Mouse (Mus musculus): Measurements from ENCODE around the gene Olfr1427. TPM values are rescaled to one million over a fixed set of nuclear protein-coding genes. Genes with fewer than 3 reads are reported as not detected.
"Not testable (repeated sequence)": the region's sequence is repeated elsewhere in the genome, so short reads cannot be mapped to it uniquely, and the experiment has no call there.

Gene Olfr1427
- not detected for total RNA-seq (2021)
- long read RNA-seq, experiment 1: 0 reads
- long read RNA-seq, experiment 2: 0 reads

DNA sequence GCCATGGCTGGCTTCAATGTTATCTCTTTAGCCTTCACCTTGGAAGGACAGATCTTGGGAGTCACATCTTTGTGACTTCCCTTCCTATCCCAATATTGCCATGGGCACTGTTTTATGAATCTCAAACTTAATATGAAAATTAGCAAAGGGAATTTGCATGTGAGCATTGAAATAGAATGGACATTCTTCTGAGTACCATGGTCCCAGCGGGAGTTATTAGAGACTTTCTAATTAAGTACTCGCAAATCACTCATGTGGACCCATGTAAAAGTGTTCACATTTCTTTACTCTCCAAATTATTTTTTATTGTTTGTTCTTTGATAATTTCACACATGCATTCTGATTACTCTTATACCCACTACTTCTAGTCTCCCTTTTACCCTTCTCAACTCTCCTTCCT is at the start of gene Olfr1427:
Gene Olfr1427, minus strand, starts transcription at position 101 of the 400 bp plus-strand sequence.
- no peak for DNase-seq (ENCODE audit: low spot score in 2 of 2)

DNA sequence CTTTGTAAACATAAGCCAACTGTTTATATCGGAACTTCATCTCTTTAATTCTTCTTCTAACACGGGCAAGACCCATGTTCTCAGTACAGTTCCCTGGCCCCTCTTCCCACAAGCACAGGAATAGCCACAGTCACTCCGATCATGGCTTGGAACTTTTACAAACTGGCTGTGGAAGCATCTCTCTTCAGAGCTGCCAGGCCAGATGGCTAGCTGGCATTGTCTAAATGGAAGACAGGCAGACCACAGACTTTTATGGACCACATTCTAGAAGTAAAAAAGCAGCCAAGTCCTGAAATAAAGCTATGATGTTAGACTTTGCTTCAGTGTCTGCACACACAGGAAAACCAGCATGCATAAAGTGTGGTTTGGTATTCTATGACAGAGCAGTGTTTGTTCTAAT is 42.3 kb upstream of the Olfr1427 start:
- DNase-seq (ENCODE audit: low spot score in 2 of 2): no peak

DNA sequence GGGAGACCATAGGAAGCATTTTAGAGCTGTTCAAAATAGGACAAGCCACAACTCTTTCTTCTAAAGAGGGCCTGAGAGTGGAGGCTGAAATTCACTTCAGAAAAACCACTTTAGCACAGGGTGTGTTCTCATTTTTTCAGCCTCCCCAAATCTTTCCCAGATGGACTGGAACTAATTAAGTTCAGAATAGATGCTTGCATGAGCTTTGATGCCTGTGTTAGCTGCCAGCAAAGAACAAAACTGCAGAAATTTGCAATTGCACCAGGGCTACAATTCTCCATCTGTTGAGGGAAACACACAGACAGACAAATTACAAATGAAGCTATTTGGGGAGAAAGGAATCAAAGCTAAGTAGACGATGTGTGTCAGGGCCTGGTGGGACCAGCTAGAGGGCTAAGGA is 40.2 kb upstream of the Olfr1427 start:
- DNase-seq (ENCODE audit: low spot score in 2 of 2): no peak

DNA sequence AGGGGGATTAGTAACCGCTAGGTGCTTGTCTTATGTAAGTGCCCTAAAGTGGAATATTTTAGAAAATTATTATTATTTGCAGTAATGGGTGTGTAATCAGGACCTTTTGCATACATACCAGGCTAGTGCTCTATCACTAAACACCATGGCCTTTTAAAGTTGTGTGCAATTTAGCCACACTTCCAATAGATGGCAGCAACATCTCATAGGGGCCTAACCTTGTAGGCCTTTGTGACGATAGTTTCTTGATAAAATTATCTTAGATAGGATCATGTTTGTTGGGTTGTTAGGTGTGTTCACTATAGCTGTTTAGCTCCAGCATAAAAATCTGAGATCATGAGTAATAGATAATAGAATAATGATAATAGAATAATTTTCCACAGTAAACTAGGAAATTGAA is 31.2 kb upstream of the Olfr1427 start:
- no peak for DNase-seq (ENCODE audit: low spot score in 2 of 2)

DNA sequence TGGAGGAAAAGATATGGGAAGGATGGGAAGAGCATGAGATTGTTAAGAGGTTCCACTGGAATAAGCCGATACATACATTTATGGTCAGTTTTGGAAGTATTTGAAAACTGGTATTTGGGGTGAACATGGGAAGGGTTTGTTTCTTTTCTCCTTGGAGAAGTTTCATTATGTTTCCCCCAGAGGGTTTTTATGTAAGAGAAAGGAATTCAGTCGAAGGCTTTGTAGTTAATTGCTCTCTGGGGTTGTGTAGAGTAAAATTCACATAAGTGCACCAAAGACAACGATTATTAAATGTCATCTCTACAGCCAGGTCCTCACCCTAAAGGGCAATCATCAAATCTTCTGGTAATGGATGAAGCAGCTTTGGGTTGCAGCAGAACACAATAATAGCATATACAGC is 20.0 kb upstream of the Olfr1427 start, which contains the start of gene Olfr76:
Gene Olfr76, minus strand, starts transcription at position 101 of the 400 bp plus-strand sequence.
- DNase-seq (ENCODE audit: low spot score in 2 of 2): no peak

DNA sequence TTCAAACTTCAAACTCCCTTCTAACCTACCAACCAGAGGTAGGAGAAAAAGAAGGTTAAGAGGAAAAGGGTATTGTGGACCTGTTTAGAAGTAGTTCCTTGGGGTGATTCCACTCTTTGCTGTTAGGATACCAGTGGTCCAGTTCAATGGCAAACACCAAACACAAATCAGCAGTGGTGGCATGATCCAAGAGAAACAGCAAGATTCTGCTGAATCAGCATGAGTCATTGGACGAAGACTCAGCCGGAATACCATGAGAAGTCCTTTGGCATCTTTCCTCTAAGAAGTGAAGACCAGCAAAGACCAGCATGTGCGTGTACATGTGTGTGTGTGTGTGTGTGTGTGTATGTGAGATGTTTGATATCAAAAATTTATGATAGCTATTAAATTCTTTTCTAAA is 13.3 kb upstream of the Olfr1427 start:
- no peak for DNase-seq (ENCODE audit: low spot score in 2 of 2)

DNA sequence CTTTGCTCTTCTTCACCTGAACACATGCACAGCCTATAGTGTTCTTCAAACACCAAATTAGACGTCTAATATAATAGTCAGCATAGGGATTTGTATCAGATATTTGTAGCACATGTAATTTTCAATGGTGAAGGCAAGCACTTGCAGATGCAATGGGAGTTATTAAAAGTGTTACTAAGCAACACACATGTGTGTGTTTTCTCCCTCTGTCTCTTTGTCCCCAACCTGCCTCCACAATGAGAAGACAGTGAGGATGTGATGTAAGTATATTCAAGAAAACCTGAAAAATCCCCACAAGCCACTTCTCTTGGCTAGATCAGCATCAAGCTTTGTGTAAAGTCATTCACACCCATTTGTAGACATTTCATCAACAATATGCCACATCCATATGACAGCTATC is 12.7 kb upstream of the Olfr1427 start, which contains the start of gene Olfr1428:
Gene Olfr1428, minus strand, starts transcription at position 101 of the 400 bp plus-strand sequence.
- DNase-seq (ENCODE audit: low spot score in 2 of 2): no peak

DNA sequence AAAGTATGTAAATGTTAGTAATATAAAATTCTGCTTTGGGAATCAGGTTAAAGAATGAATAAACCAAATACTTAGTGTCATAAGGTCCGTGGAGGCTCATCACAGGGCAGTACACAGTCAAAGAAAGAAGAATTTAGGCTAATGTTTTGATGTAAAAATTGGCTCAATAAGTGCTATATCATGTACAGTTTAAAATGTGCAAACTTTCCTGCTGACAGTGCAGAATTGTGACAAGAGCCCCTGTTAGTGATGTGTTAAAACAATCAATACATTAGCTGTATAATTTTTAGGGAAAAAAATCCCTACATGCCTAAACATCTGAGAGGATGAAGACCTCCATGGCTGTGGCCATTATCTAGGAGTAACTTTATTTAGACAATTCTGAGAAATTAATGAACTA is 10.7 kb upstream of the Olfr1427 start:
- no peak for DNase-seq (ENCODE audit: low spot score in 2 of 2)

DNA sequence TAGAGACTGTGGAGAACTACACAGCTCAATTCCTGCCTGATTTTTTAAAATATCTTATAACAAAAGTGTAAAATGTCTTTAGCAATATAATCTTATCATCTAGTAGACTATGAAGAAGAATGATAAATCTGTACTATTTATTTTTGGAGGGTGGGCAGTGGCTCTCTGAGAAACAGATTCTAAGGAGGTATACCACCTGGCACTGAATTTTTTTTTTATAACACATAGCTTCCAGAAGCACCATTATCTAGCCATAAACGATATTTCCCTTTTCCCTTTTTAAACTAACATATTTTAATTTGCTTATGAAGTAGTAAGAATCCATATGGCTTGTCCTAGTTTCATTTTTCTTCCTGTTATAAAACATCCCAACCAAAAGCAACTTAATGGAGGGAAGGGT is 1.4 kb upstream of the Olfr1427 start:
- no peak for DNase-seq (ENCODE audit: low spot score in 2 of 2)

DNA sequence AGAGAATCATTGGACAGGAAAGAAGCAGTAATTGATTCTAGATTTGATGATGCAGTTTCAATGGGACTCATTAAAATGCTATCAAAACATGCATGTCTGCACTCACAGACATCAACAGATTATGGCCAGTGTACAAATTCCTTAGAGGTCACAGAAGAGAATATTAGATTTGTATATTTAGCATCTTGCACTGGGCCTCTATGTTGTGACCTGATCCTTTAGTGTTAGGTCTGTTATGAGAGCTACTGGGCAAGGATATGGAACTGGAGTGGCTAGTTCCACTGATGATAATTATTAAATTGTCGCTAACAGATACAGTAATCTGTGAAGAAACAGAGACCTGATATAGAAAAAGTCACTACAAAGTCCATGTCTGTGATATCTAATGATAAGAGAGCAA is 11.2 kb downstream of the Olfr1427 start, which contains the start of gene Olfr1426:
Gene Olfr1426, minus strand, starts transcription at position 101 of the 400 bp plus-strand sequence.
- DNase-seq (ENCODE audit: low spot score in 2 of 2): no peak

DNA sequence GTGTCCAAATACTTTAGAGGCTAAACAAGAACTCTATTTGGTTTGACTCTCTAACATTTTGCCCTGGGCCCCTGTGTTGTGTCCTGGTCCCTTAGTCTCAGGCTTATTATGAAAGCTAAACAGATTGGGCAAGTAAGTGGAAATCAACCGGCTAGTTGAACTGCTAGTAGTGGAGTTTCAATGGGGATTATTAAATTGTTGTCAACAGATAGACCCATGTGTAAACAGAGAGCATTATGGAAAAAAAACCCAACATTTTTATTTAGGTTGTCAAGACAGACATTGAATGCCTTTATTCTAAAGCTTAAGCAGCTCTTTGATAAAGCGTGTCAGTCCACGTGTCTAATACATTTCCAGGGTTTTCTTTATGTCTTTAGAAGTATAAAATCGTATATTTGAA is 25.5 kb downstream of the Olfr1427 start, which contains the start of gene Olfr1425:
Gene Olfr1425, minus strand, starts transcription at position 101 of the 400 bp plus-strand sequence.
- DNase-seq (ENCODE audit: low spot score in 2 of 2): not testable (repeated sequence)

DNA sequence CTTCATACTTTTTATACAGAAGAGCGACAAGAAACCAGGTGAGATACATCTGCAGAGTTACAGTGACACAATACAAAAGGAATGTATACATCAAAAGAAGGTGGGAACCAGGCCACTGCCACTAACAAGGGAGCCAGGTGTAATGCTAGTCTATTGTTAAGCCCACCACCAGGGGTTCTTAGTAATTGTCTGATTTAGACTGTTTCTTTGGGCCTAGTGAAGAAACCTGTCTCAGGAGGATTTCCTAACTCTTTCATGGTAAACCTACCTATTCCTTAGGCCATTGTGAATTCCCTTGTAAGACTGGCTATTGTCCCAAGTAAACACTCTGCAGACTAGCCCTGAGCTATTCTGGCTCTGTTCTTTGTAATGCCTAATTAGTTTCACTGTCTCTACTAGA is 33.6 kb downstream of the Olfr1427 start:
- DNase-seq (ENCODE audit: low spot score in 2 of 2): not testable (repeated sequence)

DNA sequence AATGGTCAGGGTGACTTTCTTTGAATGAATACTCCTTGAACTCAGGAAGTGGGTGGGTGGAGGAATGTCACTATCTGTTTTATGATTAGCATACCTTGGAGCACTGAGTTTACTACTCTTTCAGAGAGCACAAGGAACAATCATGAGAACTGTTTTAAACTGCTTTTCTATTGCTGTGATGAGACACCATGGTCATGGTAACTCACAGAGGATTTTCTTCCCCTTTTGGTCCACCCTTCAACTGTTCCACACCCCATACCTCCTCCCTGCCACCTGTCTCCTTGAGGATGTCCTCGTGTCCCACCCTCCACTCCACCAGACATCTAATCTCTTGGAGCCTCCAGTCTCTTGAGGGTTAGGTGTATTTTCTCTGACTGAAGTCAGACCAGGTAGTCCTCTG is 35.3 kb downstream of the Olfr1427 start:
- DNase-seq (ENCODE audit: low spot score in 2 of 2): not testable (repeated sequence)

DNA sequence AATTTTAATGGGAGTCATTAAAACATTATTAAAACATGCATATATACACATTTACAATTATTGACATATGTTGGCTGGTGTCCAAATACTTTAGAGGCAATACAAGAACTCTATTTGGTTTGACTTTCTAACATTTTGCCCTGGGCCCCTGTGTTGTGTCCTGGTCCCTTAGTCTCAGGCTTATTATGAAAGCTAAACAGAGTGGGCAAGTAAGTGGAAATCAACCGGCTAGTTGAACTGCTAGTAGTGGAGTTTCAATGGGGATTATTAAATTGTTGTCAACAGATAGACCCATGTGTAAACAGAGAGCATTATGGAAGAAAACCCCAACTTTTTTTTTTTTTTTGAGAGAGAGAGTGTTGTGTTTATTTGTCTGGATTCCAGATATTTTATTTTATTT is 40.6 kb downstream of the Olfr1427 start, which contains the start of gene Olfr1424:
Gene Olfr1424, minus strand, starts transcription at position 101 of the 400 bp plus-strand sequence.
- DNase-seq (ENCODE audit: low spot score in 2 of 2): not testable (repeated sequence)

Other genes starting within 250 kb of the Olfr1427 start
- gene Olfr1418, start 242.3 kb downstream of the Olfr1427 start, total RNA-seq (2021): not detected
- not detected for gene Olfr1419, start 228.2 kb downstream of the Olfr1427 start, total RNA-seq (2021)
- gene Olfr1420, start 216.8 kb downstream of the Olfr1427 start, total RNA-seq (2021): not detected
- gene Patl1, start 190.9 kb downstream of the Olfr1427 start, total RNA-seq (2021): 10 to 100 TPM; 29.6 to 32.7 TPM
- 10 to 100 TPM; 80.6 to 85.0 TPM for gene Osbp, start 137.4 kb downstream of the Olfr1427 start, total RNA-seq (2021)
- gene Olfr1423, start 62.0 kb downstream of the Olfr1427 start, total RNA-seq (2021): not detected
- not detected for gene Olfr1424, start 40.7 kb downstream of the Olfr1427 start, total RNA-seq (2021)
- not detected for gene Olfr1425, start 25.6 kb downstream of the Olfr1427 start, total RNA-seq (2021)
- gene Olfr1426, start 11.3 kb downstream of the Olfr1427 start, total RNA-seq (2021): not detected
- gene Olfr1428, start 12.6 kb upstream of the Olfr1427 start, total RNA-seq (2021): not detected
- not detected for gene Olfr76, start 19.9 kb upstream of the Olfr1427 start, total RNA-seq (2021)
- gene Olfr1555-ps1, start 66.8 kb upstream of the Olfr1427 start, total RNA-seq (2021): not detected
- not detected for gene Olfr1431, start 97.3 kb upstream of the Olfr1427 start, total RNA-seq (2021)
- not detected for gene Olfr1432, start 129.3 kb upstream of the Olfr1427 start, total RNA-seq (2021)
- gene Olfr262, start 138.3 kb upstream of the Olfr1427 start, total RNA-seq (2021): not detected
- gene Olfr235, start 157.7 kb upstream of the Olfr1427 start, total RNA-seq (2021): not detected
- not detected for gene Olfr1434, start 176.5 kb upstream of the Olfr1427 start, total RNA-seq (2021)
- gene Olfr1436, start 195.8 kb upstream of the Olfr1427 start, total RNA-seq (2021): not detected
- not detected for gene Olfr1437, start 221.8 kb upstream of the Olfr1427 start, total RNA-seq (2021)
- gene Olfr1438-ps1, start 232.6 kb upstream of the Olfr1427 start, total RNA-seq (2021): not detected